Mouse (Mus musculus) MEL (cell line): ENCODE results near the gene Il25.

Experiments
- CTCF ChIP-seq, 3 experiments: IDR thresholded peaks in 2 of 3; conservative IDR thresholded peaks in 1 of 3; 2 replicates each; pipeline ENCODE4 v1.5.1; 2011 to 2012; ENCODE audit warnings: low read length in 3 of 3, low read depth in 2 of 3, mild to moderate bottlenecking in 2 of 3, improper control_type of control experiment in 1 of 3, inconsistent platforms in 1 of 3, mixed read lengths in 1 of 3, moderate library complexity in 1 of 3; ENCODE audit not compliant: control insufficient read depth in 1 of 3, insufficient read depth in 1 of 3, poor library complexity in 1 of 3, severe bottlenecking in 1 of 3
- MXI1 ChIP-seq: IDR thresholded peaks from 2 replicates; pipeline ENCODE4 v1.6.1; 2011; ENCODE audit warnings: mild to moderate bottlenecking, low read depth, low read length, improper control_type of control experiment
- POLR2A ChIP-seq, 2 experiments: IDR thresholded peaks; 2 replicates each; pipeline ENCODE4 v1.6.1; 2011 to 2012; ENCODE audit warnings: low read length in 2 of 2, mild to moderate bottlenecking in 2 of 2, control low read depth in 1 of 2, improper control_type of control experiment in 1 of 2, low read depth in 1 of 2, moderate library complexity in 1 of 2; ENCODE audit not compliant: control insufficient read depth in 1 of 2, insufficient read depth in 1 of 2, poor library complexity in 1 of 2
- RCOR1 ChIP-seq: IDR thresholded peaks from 2 replicates; pipeline ENCODE4 v1.6.1; 2012; ENCODE audit warnings: low read depth, mild to moderate bottlenecking, inconsistent platforms, low read length, improper control_type of control experiment
- TAL1 ChIP-seq: IDR thresholded peaks from 2 replicates; pipeline ENCODE4 v1.6.1; 2012; ENCODE audit warnings: mild to moderate bottlenecking, inconsistent platforms, low read length, moderate library complexity, mixed read lengths

DNA sequence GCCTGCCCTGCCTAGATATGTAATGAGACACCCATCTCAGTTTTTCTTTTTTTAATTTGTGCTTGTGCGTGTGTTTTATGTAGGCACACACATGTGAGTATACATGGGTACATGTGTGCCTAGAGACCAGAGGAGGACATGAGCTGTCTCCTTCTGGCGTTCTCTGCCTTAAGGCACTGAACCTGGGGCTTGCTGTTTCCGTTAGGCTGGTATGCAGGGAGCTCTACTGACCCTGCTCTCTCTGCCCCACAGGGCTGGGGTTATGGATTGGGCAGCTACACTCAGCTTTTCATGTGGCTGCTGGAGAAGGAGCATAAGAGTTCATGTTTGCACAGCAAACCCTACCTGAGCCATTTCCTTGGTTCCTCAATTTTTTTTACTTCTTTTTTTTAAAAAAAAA, 22.0 kb downstream of the Il25 start:
- no peak for TF ChIP-seq MXI1
- no peak for TF ChIP-seq RCOR1
- TF ChIP-seq TAL1 = no peak
- TF ChIP-seq POLR2A (IDR thresholded peaks at IDR 0.05; ENCODE audit: control insufficient read depth in 1 of 2, insufficient read depth in 1 of 2, low read depth in 1 of 2, low read length in 2 of 2, poor library complexity in 1 of 2) = no peak
- no peak for TF ChIP-seq CTCF (IDR thresholded peaks at IDR 0.05 in 2 of 3, conservative IDR thresholded peaks at IDR 0.05 in 1 of 3; ENCODE audit: control insufficient read depth in 1 of 3, insufficient read depth in 1 of 3, low read depth in 2 of 3, low read length in 3 of 3, poor library complexity in 1 of 3, severe bottlenecking in 1 of 3)
